Mouse (Mus musculus) limb, embryonic 10.5 days (tissue): ENCODE measurements around the gene Cope. TPM values are rescaled to one million over a fixed set of nuclear protein-coding genes. Genes with fewer than 3 reads are reported as not detected.

Experiments
- DNase-seq: peaks from one replicate; pipeline ENCODE4 v3.0.0-alpha.2; 2017; ENCODE audit warnings: low spot score
- H3K27ac ChIP-seq: fragments of 300-500 bp; sonication (generic); 2 replicates; pipeline ENCODE4 v1.5.1; 2016; ENCODE audit warnings: mild to moderate bottlenecking
- H3K27me3 ChIP-seq: fragments of 300-500 bp; sonication (generic); 2 replicates; pipeline ENCODE4 v1.6.1; 2016; ENCODE audit warnings: low read depth, mild to moderate bottlenecking; ENCODE audit not compliant: poor library complexity, severe bottlenecking
- H3K36me3 ChIP-seq: fragments of 300-500 bp; sonication (generic); 2 replicates; pipeline ENCODE4 v1.6.1; 2016; ENCODE audit warnings: mild to moderate bottlenecking, moderate library complexity
- H3K4me1 ChIP-seq: fragments of 300-500 bp; sonication (generic); 2 replicates; pipeline ENCODE4 v1.6.1; 2016
- H3K4me3 ChIP-seq: fragments of 300-500 bp; sonication (generic); 2 replicates; pipeline ENCODE4 v1.5.1; 2016; ENCODE audit warnings: mild to moderate bottlenecking, moderate library complexity
- H3K9me3 ChIP-seq: fragments of 300-500 bp; sonication (generic); replicated peaks from 2 replicates; pipeline ENCODE4 v1.6.1; 2016; ENCODE audit warnings: mild to moderate bottlenecking
- WGBS: fragments of 180-500 bp; shearing (Covaris S2); methylation state at CpG from one replicate; pipeline ENCODE4 v1.1.7; 2016; 5-methylcytosine and 5-hydroxymethylcytosine counted together
- polyA plus RNA-seq: library from polyadenylated mRNA; unstranded; fragments of >200 nt; fragmentation: Nextera tagmentation; extraction: Ambion mirVana; gene quantifications from 2 replicates; pipeline ENCODE4 v1.2.1, GENCODE M21; 2016

Gene Cope
- 293 and 321 TPM in 2 replicates for polyA plus RNA-seq

DNA sequence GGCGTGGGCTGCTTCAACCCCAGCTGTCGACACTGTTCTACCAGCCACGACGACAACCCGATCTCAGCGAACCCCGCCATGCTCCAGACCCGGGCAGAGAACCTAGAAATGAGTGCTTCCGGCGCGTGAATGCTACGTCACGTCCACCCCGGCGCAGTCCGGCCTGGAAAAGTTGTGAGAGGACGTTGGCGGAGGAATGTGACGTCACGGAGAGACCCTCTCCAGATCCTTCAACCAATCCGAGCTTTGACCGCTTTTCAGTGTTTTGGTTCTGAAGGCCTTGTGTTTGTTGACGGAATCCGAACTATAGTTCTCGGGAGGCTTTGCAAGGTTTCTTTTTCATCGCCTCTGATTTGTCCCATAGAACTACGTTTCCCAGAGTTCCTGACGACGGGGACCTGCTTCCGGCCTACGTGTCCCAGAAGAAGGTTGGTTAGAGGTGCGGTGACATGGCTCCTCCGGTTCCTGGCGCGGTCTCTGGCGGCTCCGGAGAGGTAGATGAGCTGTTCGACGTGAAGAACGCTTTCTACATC is at the start of gene Cope, which contains the start of gene Ddx49:
Gene Cope (plus strand): TSS at position 161 of the 533 bp plus-strand sequence.
Gene Ddx49 (minus strand): TSS at position 132 of the 533 bp plus-strand sequence.
- peak within 1 kb of the TSS; percentile 88 for H3K4me3 ChIP-seq
- under 1% methylated on average over 40 of the region's 40 CpGs for WGBS

DNA sequence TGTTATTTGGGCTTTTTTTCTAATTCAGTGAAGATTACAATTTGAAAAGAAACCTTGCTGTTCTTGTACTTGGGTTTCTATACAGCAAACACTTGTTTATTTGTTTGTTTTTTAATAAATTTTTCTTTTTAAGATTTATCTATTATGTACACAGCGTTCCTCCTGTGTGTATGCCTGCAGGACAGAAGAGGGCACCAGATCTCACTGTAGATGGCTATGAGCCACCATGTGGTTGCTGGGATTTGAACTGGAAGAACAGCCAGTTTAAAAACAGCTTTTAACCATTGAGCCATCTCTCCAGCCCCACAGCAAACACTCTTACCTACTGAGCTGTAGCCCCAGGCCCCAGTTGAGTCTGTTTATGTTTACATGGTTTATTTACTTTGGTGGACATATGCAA is 47.7 kb upstream of the Cope start:
- Histone ChIP-seq H3K4me1 (no peaks in the 10 kb centered on the region), H3K4me3 (no peak overlapping the region)
- 90% methylated on average over 1 of the region's 1 CpGs for WGBS

More for the DNA sequence above, at the start of gene Cope, which contains the start of gene Ddx49:
- Histone ChIP-seq H3K9me3 (no peaks in the 10 kb centered on the region), H3K36me3 (peaks cover 69% of the 10 kb centered on the region), H3K27me3 (no peaks in the 10 kb centered on the region), H3K4me1 (peaks cover 25% of the 10 kb centered on the region), H3K27ac (peak within 1 kb of the TSS; percentile 88)
- DNase-seq, result peak; percentile 98

DNA sequence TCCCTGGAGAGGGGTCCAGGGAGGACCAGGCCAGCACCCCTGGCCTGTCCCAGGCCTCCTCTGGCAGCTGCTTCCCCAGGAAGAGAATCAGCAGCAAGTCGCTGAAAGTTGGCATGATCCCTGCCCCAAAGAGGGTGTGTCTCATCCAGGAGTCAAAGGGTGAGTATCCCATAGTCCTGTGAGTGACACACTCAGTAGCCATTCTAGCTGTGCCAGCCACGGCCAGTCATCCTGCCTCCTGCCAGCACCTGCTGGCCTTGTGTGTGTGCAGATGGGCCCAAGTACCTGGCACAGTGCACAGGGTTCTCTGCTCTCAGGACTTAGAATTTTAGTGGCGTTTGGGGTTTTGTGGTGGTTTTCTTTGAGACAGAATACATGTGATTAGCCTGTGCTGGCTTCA is 44.9 kb upstream of the Cope start:
- peaks cover 100% of the 10 kb centered on the region for H3K36me3 ChIP-seq
- H3K27ac ChIP-seq, result no peak overlapping the region
- DNase-seq, result no peak
- no peaks in the 10 kb centered on the region for H3K9me3 ChIP-seq
- H3K4me1 ChIP-seq, result no peaks in the 10 kb centered on the region
- no peaks in the 10 kb centered on the region for H3K27me3 ChIP-seq
- 92% methylated on average over 3 of the region's 3 CpGs for WGBS
- no peak overlapping the region for H3K4me3 ChIP-seq

More for the DNA sequence above, 47.7 kb upstream of the Cope start:
- peaks cover 100% of the 10 kb centered on the region for H3K36me3 ChIP-seq
- H3K27me3 ChIP-seq, result no peaks in the 10 kb centered on the region
- no peak for DNase-seq
- H3K27ac ChIP-seq, result no peak overlapping the region
- H3K9me3 ChIP-seq, result no peaks in the 10 kb centered on the region

DNA sequence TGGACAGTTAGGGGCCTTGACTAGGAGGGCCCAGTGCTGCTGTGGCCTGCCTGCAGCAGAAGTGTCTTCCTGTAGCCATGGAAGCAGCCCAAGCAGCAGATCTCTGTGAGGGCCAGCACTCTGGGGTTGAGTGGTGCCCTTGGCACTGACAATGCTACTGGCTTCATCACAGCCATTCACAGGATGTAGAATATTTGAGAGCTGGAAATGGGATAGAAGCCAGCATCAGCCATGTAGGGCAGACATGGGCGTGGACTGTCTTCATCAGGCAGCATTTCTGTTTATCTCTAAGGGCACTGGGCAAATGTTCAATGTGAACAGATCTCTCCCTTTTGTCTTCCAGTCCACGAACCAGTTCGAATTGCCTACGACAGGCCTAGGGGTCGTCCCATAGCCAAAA is 43.7 kb upstream of the Cope start:
- Histone ChIP-seq H3K36me3 (peaks cover 100% of the 10 kb centered on the region), H3K27ac (no peak overlapping the region), H3K4me1 (no peaks in the 10 kb centered on the region), H3K27me3 (no peaks in the 10 kb centered on the region), H3K4me3 (no peak overlapping the region), H3K9me3 (no peaks in the 10 kb centered on the region)
- WGBS, result 92% methylated on average over 5 of the region's 5 CpGs
- no peak for DNase-seq

DNA sequence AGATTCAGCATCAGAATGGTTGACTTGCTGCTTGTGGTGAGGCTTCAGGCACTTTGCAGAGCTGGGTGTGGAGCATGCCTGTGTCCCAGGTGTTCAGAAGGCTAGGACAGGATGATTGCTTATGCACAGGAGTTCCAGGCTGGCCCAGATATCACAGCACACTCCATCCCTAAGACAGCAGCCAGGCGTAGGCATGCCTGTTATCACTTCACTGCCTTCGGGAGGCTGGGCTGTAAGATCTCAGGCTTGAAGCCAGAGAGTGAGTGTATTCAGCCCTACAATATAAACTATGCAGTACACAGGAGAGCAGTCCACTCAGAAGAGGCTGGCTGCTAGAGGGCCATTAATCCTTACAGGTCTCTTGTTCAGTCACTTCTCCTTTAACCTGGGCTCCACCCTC is 43.3 kb upstream of the Cope start:
- no peaks in the 10 kb centered on the region for H3K4me1 ChIP-seq
- no peak overlapping the region for H3K4me3 ChIP-seq
- no peak overlapping the region for H3K27ac ChIP-seq
- no peaks in the 10 kb centered on the region for H3K9me3 ChIP-seq
- H3K27me3 ChIP-seq, result no peaks in the 10 kb centered on the region
- 86% methylated on average over 2 of the region's 2 CpGs for WGBS
- peaks cover 100% of the 10 kb centered on the region for H3K36me3 ChIP-seq
- DNase-seq, result no peak

DNA sequence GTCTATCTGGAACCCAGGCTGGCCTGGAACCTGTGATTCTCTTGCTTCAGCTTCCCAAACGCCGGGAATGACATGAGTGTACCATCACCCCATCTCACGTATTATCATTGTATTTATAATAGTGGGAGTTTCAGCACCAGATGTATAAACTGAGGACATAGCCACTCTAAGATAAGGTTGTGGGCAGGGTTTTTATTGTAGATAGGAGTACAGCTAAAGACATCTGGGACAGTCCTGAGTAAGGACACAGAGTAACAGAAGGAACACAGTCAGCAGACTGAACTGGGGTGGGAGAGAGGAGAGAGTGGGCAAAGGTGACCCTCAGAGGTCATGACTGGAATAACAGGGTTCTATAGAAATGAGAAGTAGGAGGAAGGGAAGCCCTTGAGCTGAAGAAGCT is 34.6 kb upstream of the Cope start:
- DNase-seq, result no peak
- Histone ChIP-seq H3K36me3 (peaks cover 36% of the 10 kb centered on the region), H3K27ac (no peak overlapping the region), H3K4me3 (no peak overlapping the region), H3K4me1 (peaks cover 7% of the 10 kb centered on the region), H3K9me3 (no peaks in the 10 kb centered on the region), H3K27me3 (no peaks in the 10 kb centered on the region)
- 87% methylated on average over 3 of the region's 3 CpGs for WGBS

DNA sequence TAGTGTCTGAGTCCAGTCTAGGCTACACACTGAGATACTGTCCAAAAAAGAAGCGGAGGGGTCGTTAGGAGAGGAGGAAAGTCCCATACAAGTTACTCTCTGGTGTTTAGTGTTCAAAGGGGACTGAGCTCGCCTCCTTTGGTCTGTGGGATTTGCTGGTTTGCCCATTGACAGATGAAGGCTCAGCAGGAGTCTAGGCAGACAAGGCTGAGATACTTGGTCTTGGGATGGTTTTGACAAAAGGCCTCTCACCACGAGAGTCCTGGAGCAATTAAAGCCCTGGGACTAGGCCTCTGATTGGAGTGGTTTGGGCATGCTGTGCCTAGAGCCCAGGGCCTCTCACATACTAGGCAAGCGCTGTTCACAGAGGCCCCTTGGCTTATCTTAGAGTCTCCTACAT is 34.0 kb upstream of the Cope start:
- peaks cover 12% of the 10 kb centered on the region for H3K4me1 ChIP-seq
- no peaks in the 10 kb centered on the region for H3K27me3 ChIP-seq
- DNase-seq, result no peak
- H3K9me3 ChIP-seq, result no peaks in the 10 kb centered on the region
- WGBS, result 65% methylated on average over 5 of the region's 5 CpGs
- 0 out of 2 replicates have a peak overlapping the region, but pooled peaks have one; percentile 8 for H3K27ac ChIP-seq
- no peak overlapping the region for H3K4me3 ChIP-seq
- peaks cover 30% of the 10 kb centered on the region for H3K36me3 ChIP-seq

DNA sequence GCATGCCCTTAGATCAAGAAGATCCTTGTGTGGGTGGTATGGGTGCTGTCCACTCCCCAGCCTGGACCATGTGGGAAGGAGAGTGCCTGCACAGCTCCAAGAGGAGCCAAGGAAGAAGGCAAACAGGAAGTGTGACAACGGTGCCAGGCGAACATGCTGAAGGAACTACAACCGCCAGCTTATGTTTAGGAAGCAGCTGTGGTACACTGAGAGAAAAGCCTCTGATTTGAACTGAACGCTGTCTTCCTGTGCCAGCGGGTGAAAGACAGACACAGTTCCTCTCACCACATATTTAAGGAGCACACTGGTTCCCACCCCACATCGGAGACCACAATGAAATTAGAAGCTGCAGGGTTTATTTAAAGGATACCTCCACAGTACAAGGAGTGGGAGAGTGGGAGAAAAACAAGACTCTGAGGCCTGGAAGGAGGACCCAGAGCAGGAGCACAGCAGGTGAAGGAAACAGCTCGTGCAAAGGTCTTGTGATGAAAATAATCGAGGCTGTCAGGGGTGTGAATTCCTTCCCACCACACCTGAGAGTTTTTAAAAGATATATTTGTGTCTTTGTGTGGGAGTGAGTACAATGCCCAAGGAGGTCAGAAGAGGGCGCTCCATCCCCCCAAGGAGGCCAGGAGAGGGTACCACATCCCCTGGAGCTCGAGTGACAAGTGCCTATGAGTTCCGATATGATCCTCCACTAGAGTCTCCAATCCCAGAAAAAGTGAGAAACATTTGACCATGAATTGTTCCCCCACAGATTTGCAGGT is 33.3 kb upstream of the Cope start:
- 60% methylated on average over 11 of the region's 11 CpGs for WGBS
- Histone ChIP-seq H3K4me3 (no peak overlapping the region), H3K27ac (0 out of 2 replicates have a peak overlapping the region, but pooled peaks have one; percentile 8), H3K27me3 (no peaks in the 10 kb centered on the region), H3K9me3 (no peaks in the 10 kb centered on the region), H3K36me3 (peaks cover 23% of the 10 kb centered on the region), H3K4me1 (peaks cover 12% of the 10 kb centered on the region)
- DNase-seq, result no peak

DNA sequence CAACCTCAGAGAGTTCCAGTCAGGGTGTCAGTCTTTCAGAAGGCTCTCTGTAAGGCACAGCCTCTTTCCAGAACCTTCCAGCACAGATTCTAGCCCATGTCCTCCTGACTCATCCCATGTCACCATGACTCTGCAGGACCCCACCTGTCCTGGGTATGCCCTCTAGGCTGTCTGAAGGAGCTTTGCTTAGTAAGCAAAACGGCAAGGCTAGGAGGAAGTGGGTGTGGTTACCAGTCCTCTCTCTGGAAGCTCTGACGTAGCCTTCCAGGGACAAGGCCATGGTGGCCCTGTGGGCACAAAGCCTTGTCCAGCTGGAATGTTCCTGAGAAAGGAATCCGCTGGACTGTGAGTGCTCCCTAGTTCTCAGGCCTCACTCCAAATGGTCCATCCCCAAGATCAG is 29.4 kb upstream of the Cope start:
- Histone ChIP-seq H3K36me3 (no peaks in the 10 kb centered on the region), H3K9me3 (no peaks in the 10 kb centered on the region), H3K4me1 (peaks cover 16% of the 10 kb centered on the region), H3K4me3 (no peak overlapping the region), H3K27me3 (no peaks in the 10 kb centered on the region), H3K27ac (no peak overlapping the region)
- WGBS, result 57% methylated on average over 3 of the region's 3 CpGs
- no peak for DNase-seq

DNA sequence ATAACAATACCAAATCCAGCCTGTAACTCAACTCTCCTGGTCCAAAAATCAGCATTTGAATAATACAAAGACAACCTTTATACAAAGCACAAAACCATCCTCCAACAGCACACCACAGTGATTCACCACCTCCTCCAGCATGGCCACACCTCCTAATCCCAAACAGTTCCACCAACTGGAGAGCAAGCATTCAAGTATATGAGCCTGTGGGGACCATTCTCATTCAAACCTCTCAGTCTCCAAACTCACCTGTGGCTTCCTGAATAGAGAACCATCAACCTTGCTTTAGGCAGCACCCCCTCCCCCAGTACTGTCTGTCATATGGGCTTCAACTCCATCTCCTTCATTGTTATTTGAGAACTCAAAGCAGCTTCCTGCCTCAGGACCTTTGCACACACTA is 28.0 kb upstream of the Cope start:
- Histone ChIP-seq H3K27ac (no peak overlapping the region), H3K4me1 (peaks cover 26% of the 10 kb centered on the region), H3K36me3 (no peaks in the 10 kb centered on the region), H3K4me3 (no peak overlapping the region), H3K9me3 (no peaks in the 10 kb centered on the region), H3K27me3 (no peaks in the 10 kb centered on the region)
- DNase-seq, result no peak

DNA sequence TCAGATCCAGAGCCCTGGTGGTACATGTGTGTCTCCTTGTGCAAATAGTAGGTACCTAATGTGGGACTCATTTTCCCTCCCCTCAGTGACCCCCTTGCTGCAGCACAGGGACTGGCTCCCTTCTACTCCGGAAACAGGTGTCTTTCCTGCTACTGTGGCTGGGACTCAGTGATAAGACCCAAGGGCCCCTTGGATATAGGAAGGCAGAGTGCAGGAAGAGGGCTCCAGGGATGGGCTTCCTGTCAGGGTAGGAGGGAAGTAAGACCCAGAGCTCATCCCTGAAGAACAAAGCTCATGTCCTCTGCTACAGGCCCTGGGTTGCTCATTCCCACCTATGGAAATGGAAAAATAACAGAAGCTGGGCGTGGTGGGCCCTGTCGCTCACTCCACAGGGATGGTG is 25.8 kb upstream of the Cope start:
- H3K4me1 ChIP-seq, result peaks cover 40% of the 10 kb centered on the region
- H3K9me3 ChIP-seq, result no peaks in the 10 kb centered on the region
- no peak for DNase-seq
- H3K36me3 ChIP-seq, result no peaks in the 10 kb centered on the region
- WGBS, result 93% methylated on average over 3 of the region's 3 CpGs
- no peaks in the 10 kb centered on the region for H3K27me3 ChIP-seq
- no peak overlapping the region for H3K4me3 ChIP-seq
- H3K27ac ChIP-seq, result no peak overlapping the region

DNA sequence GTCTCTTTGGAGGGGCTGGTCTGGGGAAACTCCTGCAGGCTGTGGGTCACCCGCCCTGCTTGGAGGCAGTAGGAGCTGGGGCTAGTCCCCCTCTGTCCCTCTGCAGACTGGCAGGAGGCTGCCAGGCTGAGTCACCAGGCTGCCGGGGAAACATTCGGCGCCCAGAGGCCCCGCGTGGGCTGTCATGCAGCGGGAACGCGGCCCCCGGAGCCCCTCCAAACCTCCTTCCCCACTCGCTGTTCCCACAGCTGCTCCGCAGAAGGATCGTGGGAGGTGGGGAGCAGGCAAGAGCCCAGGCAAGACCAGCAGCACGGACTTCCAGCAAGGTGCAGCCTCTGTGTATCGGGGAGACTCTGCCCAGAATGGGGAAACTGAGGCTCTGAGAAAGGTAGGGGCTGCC is 24.1 kb upstream of the Cope start:
- peaks cover 46% of the 10 kb centered on the region for H3K4me1 ChIP-seq
- no peaks in the 10 kb centered on the region for H3K9me3 ChIP-seq
- no peak for DNase-seq
- H3K27me3 ChIP-seq, result no peaks in the 10 kb centered on the region
- H3K27ac ChIP-seq, result peak overlapping the region; percentile 37; the same call in 1 of the 2 replicates
- H3K36me3 ChIP-seq, result 0 out of 2 replicates have a peak, but pooled peaks cover 2% of the 10 kb centered on the region
- WGBS, result 72% methylated on average over 15 of the region's 15 CpGs
- H3K4me3 ChIP-seq, result no peak overlapping the region

DNA sequence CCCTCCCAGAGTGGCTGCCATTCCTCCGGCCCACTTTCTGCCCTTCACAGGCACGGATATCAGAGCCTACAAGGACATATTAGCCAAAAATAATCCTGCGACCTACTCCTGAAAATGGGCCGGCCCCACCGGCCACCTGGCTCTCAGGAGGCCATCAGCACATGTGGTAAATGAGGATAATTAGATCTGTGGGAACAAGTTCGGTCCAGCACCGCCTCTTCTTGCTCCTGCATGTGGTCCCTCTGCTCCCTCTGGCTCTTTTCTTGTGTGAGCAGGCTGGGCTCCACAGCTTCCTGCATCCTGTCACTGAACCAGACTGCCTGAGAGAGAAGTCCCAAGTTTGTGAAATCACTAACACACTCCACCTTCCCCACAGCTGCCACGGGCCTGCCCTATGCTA is 23.1 kb upstream of the Cope start:
- H3K36me3 ChIP-seq, result 0 out of 2 replicates have a peak, but pooled peaks cover 4% of the 10 kb centered on the region
- DNase-seq, result no peak
- no peaks in the 10 kb centered on the region for H3K9me3 ChIP-seq
- H3K27ac ChIP-seq, result peak overlapping the region; percentile 47; the same call in 1 of the 2 replicates
- no peaks in the 10 kb centered on the region for H3K27me3 ChIP-seq
- H3K4me3 ChIP-seq, result no peak overlapping the region
- H3K4me1 ChIP-seq, result peaks cover 54% of the 10 kb centered on the region
- WGBS, result 57% methylated on average over 8 of the region's 8 CpGs
